Mouse (Mus musculus) limb, embryonic 14.5 days (tissue): ENCODE measurements around the gene Lrig3. TPM values are rescaled to one million over a fixed set of nuclear protein-coding genes. Genes with fewer than 3 reads are reported as not detected.

Experiments
- ATAC-seq: fragments of 200-750 bp; cut with Nextera tagmentation; 2 replicates; pipeline ENCODE4 v1.8.0; 2017; ENCODE audit warnings: low read depth, moderate number of reproducible peaks, moderate TSS enrichment; ENCODE audit not compliant: low FRiP score
- DNase-seq: peaks from one replicate; pipeline ENCODE4 v3.0.0-alpha.2; 2015; ENCODE audit warnings: low spot score
- H3K27ac ChIP-seq: fragments of 300-500 bp; sonication (generic); replicated peaks from 2 replicates; pipeline ENCODE4 v1.5.1; 2014; ENCODE audit warnings: low read depth, mild to moderate bottlenecking, low read length, moderate library complexity, mixed read lengths
- H3K27me3 ChIP-seq: fragments of 300-500 bp; sonication (generic); 2 replicates; pipeline ENCODE4 v1.6.1; 2014; ENCODE audit warnings: low read length, mixed read lengths; ENCODE audit not compliant: control insufficient read depth, insufficient read depth
- H3K36me3 ChIP-seq: fragments of 300-500 bp; sonication (generic); 2 replicates; pipeline ENCODE4 v1.6.1; 2014; ENCODE audit warnings: mild to moderate bottlenecking, low read length, moderate library complexity, mixed read lengths; ENCODE audit not compliant: control insufficient read depth, insufficient read depth
- H3K4me1 ChIP-seq: fragments of 300-500 bp; sonication (generic); 2 replicates; pipeline ENCODE4 v1.6.1; 2014; ENCODE audit warnings: antibody characterized with exemption, low read length, mixed read lengths; ENCODE audit not compliant: control insufficient read depth, insufficient read depth
- H3K4me2 ChIP-seq: fragments of 300-500 bp; sonication (generic); replicated peaks from 2 replicates; pipeline ENCODE4 v1.6.1; 2014; ENCODE audit warnings: low read depth, mild to moderate bottlenecking, low read length, moderate library complexity; ENCODE audit not compliant: severe bottlenecking
- H3K4me3 ChIP-seq: fragments of 300-500 bp; sonication (generic); replicated peaks from 2 replicates; pipeline ENCODE4 v1.5.1; 2014; ENCODE audit warnings: low read length
- H3K9ac ChIP-seq: fragments of 300-500 bp; sonication (generic); 2 replicates; pipeline ENCODE4 v1.6.1; 2014; ENCODE audit warnings: mild to moderate bottlenecking, low read depth, low read length, moderate library complexity; ENCODE audit not compliant: severe bottlenecking
- H3K9me3 ChIP-seq: fragments of 300-500 bp; sonication (generic); 2 replicates; pipeline ENCODE4 v1.6.1; 2016; ENCODE audit warnings: low read length; ENCODE audit not compliant: control insufficient read depth
- POLR2A ChIP-seq: fragments of 200-500 bp; IDR thresholded peaks from 2 replicates; pipeline ENCODE4 v1.8.0; 2012; ENCODE audit warnings: inconsistent platforms, mild to moderate bottlenecking, moderate library complexity, borderline replicate concordance; ENCODE audit not compliant: insufficient read depth, insufficient read length; ENCODE audit errors: extremely low read depth
- WGBS: fragments of 180-500 bp; shearing (Covaris S2); extraction: QIAGEN DNeasy Blood & Tissue Kit; methylation state at CpG from one replicate; pipeline ENCODE4 v1.1.7; 2014; 5-methylcytosine and 5-hydroxymethylcytosine counted together
- polyA plus RNA-seq, 2 experiments: library from polyadenylated mRNA; depleted of rRNA in 1 of 2; stranded (reverse) in 1 of 2; unstranded in 1 of 2; fragments of >200 nt; fragmentation: Nextera tagmentation in 1 of 2; extraction: Ambion mirVana in 1 of 2; gene quantifications; 2 replicates each; pipeline versions ENCODE4 v1.2.1 to v1.2.3; 2012 to 2014

The Lrig3 gene
- polyA plus RNA-seq, 2 experiments: 47.0 to 84.9 TPM

GRCm38 (mm10) chr10:125995701-125996100 is 29.7 kb downstream of the Lrig3 start:
- Histone ChIP-seq H3K36me3 (peaks cover 77% of the 10 kb centered on the region), H3K4me1 (peaks cover 29% of the 10 kb centered on the region), H3K4me2 (no peak overlapping the region), H3K9me3 (no peaks in the 10 kb centered on the region), H3K4me3 (no peak overlapping the region), H3K27ac (no peak overlapping the region), H3K27me3 (no peaks in the 10 kb centered on the region), H3K9ac (no peak overlapping the region)
- no peak for TF ChIP-seq POLR2A
- ATAC-seq: no peak
- WGBS: 58% methylated on average over 6 of the region's 6 CpGs
- DNase-seq: no peak

- Histone ChIP-seq H3K4me1 (peaks cover 24% of the 10 kb centered on the region), H3K36me3 (peaks cover 86% of the 10 kb centered on the region), H3K4me2 (no peak overlapping the region), H3K9ac (no peak overlapping the region), H3K27me3 (no peaks in the 10 kb centered on the region), H3K27ac (no peak overlapping the region), H3K4me3 (no peak overlapping the region), H3K9me3 (no peaks in the 10 kb centered on the region)
- DNase-seq (no peak), ATAC-seq (no peak)
- no peak for TF ChIP-seq POLR2A
- WGBS: 51% methylated on average over 9 of the region's 9 CpGs
Measured at GRCm38 (mm10) chr10:125996989-125997388, 31.0 kb downstream of the Lrig3 start.

GRCm38 (mm10) chr10:125999561-125999960 is 33.6 kb downstream of the Lrig3 start:
- no peaks in the 10 kb centered on the region for H3K27me3 ChIP-seq
- no peak overlapping the region for H3K9ac ChIP-seq
- no peak overlapping the region for H3K4me3 ChIP-seq
- ATAC-seq (no peak), DNase-seq (no peak)
- no peak for TF ChIP-seq POLR2A
- 0 out of 2 replicates have a peak overlapping the region, but pooled peaks have one; percentile 19 for H3K27ac ChIP-seq
- H3K4me2 ChIP-seq: no peak overlapping the region
- WGBS: 89% methylated on average over 6 of the region's 6 CpGs
- H3K9me3 ChIP-seq: no peaks in the 10 kb centered on the region
- peaks cover 91% of the 10 kb centered on the region for H3K36me3 ChIP-seq
- peaks cover 21% of the 10 kb centered on the region for H3K4me1 ChIP-seq

- Histone ChIP-seq H3K27me3 (no peaks in the 10 kb centered on the region), H3K9me3 (no peaks in the 10 kb centered on the region), H3K4me1 (peaks cover 21% of the 10 kb centered on the region), H3K4me2 (no peak overlapping the region), H3K36me3 (peaks cover 89% of the 10 kb centered on the region), H3K27ac (peak overlapping the region; percentile 61), H3K4me3 (no peak overlapping the region), H3K9ac (no peak overlapping the region)
- no peak for TF ChIP-seq POLR2A
- WGBS: 76% methylated on average over 8 of the region's 8 CpGs
- ATAC-seq (no peak), DNase-seq (no peak)
Measured at GRCm38 (mm10) chr10:126000861-126001390, 35.0 kb downstream of the Lrig3 start.

GRCm38 (mm10) chr10:126002081-126002755 is 36.2 kb downstream of the Lrig3 start:
- Histone ChIP-seq H3K4me1 (peaks cover 16% of the 10 kb centered on the region), H3K27ac (no peak overlapping the region; the same call in 1 of the 2 replicates), H3K4me3 (no peak overlapping the region), H3K27me3 (no peaks in the 10 kb centered on the region), H3K9ac (no peak overlapping the region), H3K36me3 (peaks cover 90% of the 10 kb centered on the region), H3K9me3 (no peaks in the 10 kb centered on the region), H3K4me2 (no peak overlapping the region)
- peak; percentile 61 for DNase-seq
- 57% methylated on average over 14 of the region's 14 CpGs for WGBS
- no peak for TF ChIP-seq POLR2A
- ATAC-seq: no peak
